ENCODE assay signal across 14 mouse cellular contexts in genomic region chr14:104824926-104825325, GRCm38 (mm10).
DNase-seq lines count a peak whose midpoint lies in the region; ATAC-seq and TF ChIP-seq lines count a peak whose summit lies in the region.
"Had no signal": no experiment of that assay in that cellular context is flagged by ENCODE, and none has a peak within 500 bp of the region (broad histone marks: within the 10 kb centered on the region; RNA-seq: fewer than 3 reads in every experiment).

No protein-coding gene starts in this region.

- TF ChIP-seq CTCF in lung, embryonic 14.5 days (IDR thresholded peaks at IDR 0.05; ENCODE audit: low read depth): peak; percentile 48
- no peak for TF ChIP-seq CTCF in lung, adult 2 months (IDR thresholded peaks at IDR 0.05; ENCODE audit: insufficient read depth, low read length)

- no peak overlapping the region for H3K4me3 ChIP-seq in forebrain, embryonic 14.5 days (ENCODE audit: low read depth, low read length)
- H3K4me3 ChIP-seq in forebrain, embryonic 10.5 days: no peak overlapping the region
- no peak overlapping the region for H3K4me3 ChIP-seq in lung, embryonic 14.5 days (ENCODE audit: low read depth, low read length)
- no peak overlapping the region for H3K4me3 ChIP-seq in lung, adult 2 months (replicated peaks; ENCODE audit: extremely low read depth, low read depth, low read length)
- H3K4me3 ChIP-seq: hindbrain, embryonic 13.5 days; liver, embryonic 12.5 days had no signal

- peaks cover 12% of the 10 kb centered on the region for H3K4me1 ChIP-seq in forebrain, embryonic 14.5 days (ENCODE audit: control insufficient read depth, insufficient read depth, low read length)
- peaks cover 34% of the 10 kb centered on the region for H3K4me1 ChIP-seq in forebrain, embryonic 10.5 days
- no peaks in the 10 kb centered on the region for H3K4me1 ChIP-seq in lung, embryonic 14.5 days (ENCODE audit: insufficient read depth)
- H3K4me1 ChIP-seq in lung, adult 2 months (ENCODE audit: control insufficient read depth, insufficient read depth, low read length): no peaks in the 10 kb centered on the region
- H3K4me1 ChIP-seq: liver, embryonic 12.5 days had no signal

- H3K4me2 ChIP-seq in forebrain, embryonic 14.5 days (ENCODE audit: low read length): no peak overlapping the region
- no peak overlapping the region for H3K4me2 ChIP-seq in lung, embryonic 14.5 days
- H3K4me2 ChIP-seq: heart, embryonic 11.5 days; hindbrain, embryonic 13.5 days; liver, embryonic 12.5 days had no signal

- no peak for ATAC-seq in forebrain, embryonic 14.5 days
- no peak for ATAC-seq in lung, embryonic 14.5 days (ENCODE audit: insufficient read depth)
- ATAC-seq: liver, embryonic 12.5 days had no signal

- TF ChIP-seq POLR2A in lung, adult 2 months (IDR thresholded peaks at IDR 0.05; ENCODE audit: borderline replicate concordance, extremely low read depth, low read depth, low read length): no peak

- no peaks in the 10 kb centered on the region for H3K9me3 ChIP-seq in forebrain, embryonic 14.5 days (replicated peaks; ENCODE audit: control insufficient read depth, low read length)
- no peaks in the 10 kb centered on the region for H3K9me3 ChIP-seq in forebrain, embryonic 10.5 days
- H3K9me3 ChIP-seq in lung, embryonic 14.5 days (ENCODE audit: low read depth, low read length): no peaks in the 10 kb centered on the region
- H3K9me3 ChIP-seq: hindbrain, embryonic 13.5 days; liver, embryonic 12.5 days had no signal

- H3K27me3 ChIP-seq in forebrain, embryonic 14.5 days (replicated peaks; ENCODE audit: control insufficient read depth, insufficient read depth, low read length): no peaks in the 10 kb centered on the region; the same call in 1 of the 2 replicates
- peaks cover 15% of the 10 kb centered on the region for H3K27me3 ChIP-seq in forebrain, embryonic 10.5 days (ENCODE audit: poor library complexity, severe bottlenecking)
- H3K27me3 ChIP-seq in lung, embryonic 14.5 days (ENCODE audit: insufficient read depth, low read length): no peaks in the 10 kb centered on the region
- H3K27me3 ChIP-seq: hindbrain, embryonic 13.5 days; liver, embryonic 12.5 days had no signal

- H3K27ac ChIP-seq in forebrain, embryonic 14.5 days (ENCODE audit: low read depth, low read length): no peak overlapping the region
- no peak overlapping the region for H3K27ac ChIP-seq in forebrain, embryonic 10.5 days
- H3K27ac ChIP-seq in lung, embryonic 14.5 days (ENCODE audit: low read depth): no peak overlapping the region
- H3K27ac ChIP-seq: hindbrain, embryonic 13.5 days; liver, embryonic 12.5 days had no signal

- no peaks in the 10 kb centered on the region for H3K36me3 ChIP-seq in forebrain, embryonic 14.5 days (ENCODE audit: control insufficient read depth, insufficient read depth, low read length)
- H3K36me3 ChIP-seq in forebrain, embryonic 10.5 days (replicated peaks): no peaks in the 10 kb centered on the region
- H3K36me3 ChIP-seq in lung, embryonic 14.5 days (ENCODE audit: insufficient read depth): no peaks in the 10 kb centered on the region
- H3K36me3 ChIP-seq: hindbrain, embryonic 13.5 days; liver, embryonic 12.5 days had no signal

- WGBS in forebrain, embryonic 14.5 days: 56% methylated on average over 1 of the region's 1 CpGs
- WGBS in forebrain, embryonic 10.5 days: 75% methylated on average over 1 of the region's 1 CpGs
- WGBS in lung, embryonic 14.5 days: 60% methylated on average over 1 of the region's 1 CpGs
- WGBS in lung, adult 2 months: 45% methylated on average over 1 of the region's 1 CpGs

- H3K9ac ChIP-seq in forebrain, embryonic 14.5 days (ENCODE audit: low read length): no peak overlapping the region
- no peak overlapping the region for H3K9ac ChIP-seq in lung, embryonic 14.5 days
- H3K9ac ChIP-seq: hindbrain, embryonic 13.5 days; liver, embryonic 12.5 days had no signal

- peak; percentile 29 for DNase-seq in forebrain, embryonic 14.5 days (ENCODE audit: low spot score)
- DNase-seq in forebrain, embryonic 10.5 days (ENCODE audit: extremely low spot score, low spot score): no peak
- peak; percentile 48 for DNase-seq in lung, embryonic 14.5 days
- no peak for DNase-seq in lung, adult 2 months
- DNase-seq in WW6 (ENCODE audit: low read depth, low spot score): peak; percentile 14
- peak; percentile 69 for DNase-seq in retina, embryonic 14.5 days (ENCODE audit: low spot score)
- DNase-seq in adrenal gland, postnatal 10 days: no peak
- DNase-seq in testis, postnatal 10 days (ENCODE audit: low spot score): no peak
- DNase-seq: cerebellum, adult 9-10 months; spleen, adult 18-20 months; thymus, adult 2 months had no signal

Comparison
In these comparisons a context has a peak if more than half of its experiments do, and no peak if none do; other contexts are left out.
1. DNase-seq: peak in forebrain, embryonic 14.5 days (single experiment), lung, embryonic 14.5 days (single experiment), WW6 (single experiment) and retina, embryonic 14.5 days (single experiment); none in forebrain, embryonic 10.5 days (single experiment), lung, adult 2 months (single experiment), adrenal gland, postnatal 10 days (single experiment) and testis, postnatal 10 days (single experiment).